Mouse (Mus musculus) neural tube, embryonic 12.5 days (tissue): ENCODE data around the gene Impad1. TPM values are rescaled to one million over a fixed set of nuclear protein-coding genes. Genes with fewer than 3 reads are reported as not detected.

Experiments used
- ATAC-seq: fragments of 200-750 bp; cut with Nextera tagmentation; 2 replicates; pipeline ENCODE4 v1.8.0; 2017; ENCODE audit warnings: low read depth, mild to moderate bottlenecking, moderate TSS enrichment, moderate library complexity; ENCODE audit not compliant: low FRiP score
- H3K27ac ChIP-seq: fragments of 300-500 bp; sonication (generic); 2 replicates; pipeline ENCODE4 v1.5.1; 2016
- H3K27me3 ChIP-seq: fragments of 300-500 bp; sonication (generic); replicated peaks from 2 replicates; pipeline ENCODE4 v1.6.1; 2016; ENCODE audit warnings: mild to moderate bottlenecking
- H3K36me3 ChIP-seq: fragments of 300-500 bp; sonication (generic); 2 replicates; pipeline ENCODE4 v1.6.1; 2016; ENCODE audit warnings: mild to moderate bottlenecking
- H3K4me1 ChIP-seq: fragments of 300-500 bp; sonication (generic); 2 replicates; pipeline ENCODE4 v1.6.1; 2016
- H3K4me2 ChIP-seq: fragments of 300-500 bp; sonication (generic); replicated peaks from 2 replicates; pipeline ENCODE4 v1.6.1; 2016; ENCODE audit warnings: mild to moderate bottlenecking
- H3K4me3 ChIP-seq: fragments of 300-500 bp; sonication (generic); 2 replicates; pipeline ENCODE4 v1.5.1; 2016
- H3K9ac ChIP-seq: fragments of 300-500 bp; sonication (generic); 2 replicates; pipeline ENCODE4 v1.6.1; 2016; ENCODE audit warnings: mild to moderate bottlenecking
- H3K9me3 ChIP-seq: fragments of 300-500 bp; sonication (generic); 2 replicates; pipeline ENCODE4 v1.6.1; 2016; ENCODE audit warnings: mild to moderate bottlenecking
- WGBS: fragments of 180-500 bp; shearing (Covaris S2); methylation state at CpG from one replicate; pipeline ENCODE4 v1.1.7; 2016; 5-methylcytosine and 5-hydroxymethylcytosine counted together
- polyA plus RNA-seq: library from polyadenylated mRNA; unstranded; fragments of >200 nt; fragmentation: Nextera tagmentation; extraction: Ambion mirVana; gene quantifications from 2 replicates; pipeline ENCODE4 v1.2.1, GENCODE M21; 2016

The Impad1 gene
- polyA plus RNA-seq, result 38.2 and 40.3 TPM in 2 replicates

DNA sequence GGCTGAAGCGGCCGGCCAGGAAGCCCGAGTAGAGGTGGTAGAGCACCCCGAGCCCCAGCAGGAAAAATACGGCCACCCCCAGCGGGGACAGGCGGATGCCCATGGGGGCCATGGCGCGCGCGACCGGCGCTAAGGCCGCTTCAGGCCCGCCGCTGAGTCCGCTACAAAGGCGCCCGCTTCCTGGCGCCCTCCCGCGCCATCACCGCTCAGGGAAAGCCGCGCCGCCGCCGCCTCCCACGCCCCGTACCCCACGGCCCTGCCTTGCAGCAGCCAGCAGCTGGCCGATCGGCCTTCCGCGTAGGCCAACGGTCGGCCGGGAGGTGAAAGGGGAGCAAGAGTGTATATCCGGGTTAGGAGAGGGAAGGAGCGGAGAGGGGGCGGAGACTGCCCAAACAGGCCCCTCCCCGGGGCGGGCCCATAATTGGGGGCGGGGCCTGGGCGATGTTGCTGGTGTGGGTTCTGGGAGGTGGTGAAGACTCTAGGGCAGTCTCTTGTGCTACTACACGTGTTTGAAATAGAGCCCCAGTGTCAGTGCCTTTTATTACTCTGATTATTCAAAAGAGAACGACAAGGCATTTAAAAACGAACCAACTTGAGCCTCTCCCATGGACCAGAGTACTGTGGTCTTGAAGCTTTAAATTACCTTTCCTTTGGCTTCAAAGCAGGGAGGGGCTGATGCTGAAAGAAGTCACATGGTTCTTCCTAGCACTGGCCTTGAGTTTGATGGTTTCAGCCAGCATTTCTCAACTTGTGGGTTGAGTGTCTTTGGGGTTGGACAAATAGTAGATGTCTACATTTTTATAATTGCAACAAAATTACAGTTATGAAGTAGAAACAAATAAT is at the start of gene Impad1:
Impad1 (minus strand) TSS at position 364 of the 843 bp plus-strand sequence.
- WGBS, result under 1% methylated on average over 48 of the region's 48 CpGs
- peak within 1 kb of the TSS; percentile 75 for H3K4me2 ChIP-seq
- no peaks in the 10 kb centered on the region for H3K36me3 ChIP-seq
- peaks cover 15% of the 10 kb centered on the region for H3K4me1 ChIP-seq
- H3K4me3 ChIP-seq, result peak within 1 kb of the TSS; percentile 93
- peak within 1 kb of the TSS; percentile 74 for H3K27ac ChIP-seq
- no peaks in the 10 kb centered on the region for H3K9me3 ChIP-seq
- H3K9ac ChIP-seq, result peak within 1 kb of the TSS; percentile 96
- ATAC-seq, result peak; percentile 97
- H3K27me3 ChIP-seq, result no peaks in the 10 kb centered on the region

DNA sequence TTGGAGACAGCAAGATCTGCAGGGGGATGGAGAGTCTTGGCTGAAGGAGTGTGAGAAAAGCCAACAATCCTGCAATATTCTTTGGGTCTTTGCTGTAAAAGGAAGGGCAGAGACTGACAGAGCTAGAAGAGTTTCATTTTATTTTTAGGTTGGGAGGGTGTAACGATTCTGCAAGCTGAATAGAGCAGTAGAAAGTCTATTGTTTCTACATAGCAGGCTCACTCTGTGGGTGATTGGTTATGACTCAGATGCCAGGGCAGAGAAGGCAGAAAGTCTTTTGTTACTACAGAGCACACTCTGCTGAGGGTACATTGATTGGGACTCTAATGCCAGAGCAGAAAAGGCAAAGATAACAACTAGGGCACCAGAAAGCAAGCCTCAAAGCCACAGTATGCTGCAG is 47.0 kb upstream of the Impad1 start:
- Histone ChIP-seq H3K4me3 (no peak overlapping the region), H3K4me2 (no peak overlapping the region), H3K36me3 (no peaks in the 10 kb centered on the region), H3K4me1 (no peaks in the 10 kb centered on the region), H3K27ac (no peak overlapping the region), H3K27me3 (no peaks in the 10 kb centered on the region), H3K9me3 (no peaks in the 10 kb centered on the region), H3K9ac (no peak overlapping the region)
- 23% methylated on average over 1 of the region's 1 CpGs for WGBS
- ATAC-seq, result no peak

DNA sequence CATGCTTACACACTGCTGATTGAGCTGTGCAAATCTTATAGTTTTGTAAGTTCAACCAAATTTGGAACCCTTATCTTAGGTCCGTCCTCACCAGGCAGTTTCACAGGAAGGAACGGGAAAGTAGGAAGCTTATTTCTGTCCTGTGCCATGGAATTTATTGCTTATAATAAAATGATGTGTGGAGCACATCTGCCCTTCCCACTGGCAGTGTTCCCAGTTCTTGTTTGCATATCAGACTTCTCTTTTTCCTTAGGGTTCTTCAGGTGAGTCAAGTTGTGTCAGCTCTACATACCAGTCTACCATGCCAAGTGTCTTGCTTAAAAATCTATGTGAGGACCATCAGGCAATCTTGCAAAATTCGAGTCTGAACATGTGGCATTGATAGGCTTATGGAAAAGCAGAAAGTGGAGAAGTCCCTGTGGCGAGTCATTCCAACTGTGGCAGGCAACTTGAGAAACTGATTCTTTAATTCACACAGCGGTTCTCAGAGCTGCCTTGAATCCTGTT is 40.7 kb upstream of the Impad1 start:
- no peaks in the 10 kb centered on the region for H3K4me1 ChIP-seq
- H3K4me2 ChIP-seq, result no peak overlapping the region
- 79% methylated on average over 5 of the region's 5 CpGs for WGBS
- ATAC-seq, result no peak
- H3K9ac ChIP-seq, result no peak overlapping the region
- no peaks in the 10 kb centered on the region for H3K27me3 ChIP-seq
- no peaks in the 10 kb centered on the region for H3K9me3 ChIP-seq
- no peak overlapping the region for H3K27ac ChIP-seq
- no peak overlapping the region for H3K4me3 ChIP-seq
- H3K36me3 ChIP-seq, result no peaks in the 10 kb centered on the region

DNA sequence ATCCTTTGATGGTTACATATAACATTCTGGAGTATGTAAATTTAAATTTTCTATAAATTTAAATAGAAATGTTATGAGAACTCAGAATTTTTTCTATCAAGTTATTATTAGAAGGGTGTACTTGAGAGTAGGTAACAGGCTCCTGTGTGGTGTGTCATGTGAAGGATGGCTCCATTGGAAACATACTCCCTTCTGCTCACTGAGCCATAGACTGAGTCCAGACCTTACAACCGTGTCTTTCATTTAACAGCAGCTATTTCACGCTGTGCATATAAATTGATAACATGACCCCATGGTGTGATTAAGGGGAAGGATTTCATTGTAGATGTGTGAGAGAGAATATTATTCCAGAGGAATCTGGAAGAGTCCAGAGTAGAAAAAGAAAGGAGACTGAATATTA is 35.0 kb upstream of the Impad1 start:
- WGBS, result 52% methylated on average over 2 of the region's 2 CpGs
- H3K9ac ChIP-seq, result no peak overlapping the region
- no peak overlapping the region for H3K27ac ChIP-seq
- H3K36me3 ChIP-seq, result no peaks in the 10 kb centered on the region
- ATAC-seq, result no peak
- H3K9me3 ChIP-seq, result no peaks in the 10 kb centered on the region
- H3K4me1 ChIP-seq, result no peaks in the 10 kb centered on the region
- H3K4me3 ChIP-seq, result no peak overlapping the region
- no peaks in the 10 kb centered on the region for H3K27me3 ChIP-seq
- H3K4me2 ChIP-seq, result no peak overlapping the region

DNA sequence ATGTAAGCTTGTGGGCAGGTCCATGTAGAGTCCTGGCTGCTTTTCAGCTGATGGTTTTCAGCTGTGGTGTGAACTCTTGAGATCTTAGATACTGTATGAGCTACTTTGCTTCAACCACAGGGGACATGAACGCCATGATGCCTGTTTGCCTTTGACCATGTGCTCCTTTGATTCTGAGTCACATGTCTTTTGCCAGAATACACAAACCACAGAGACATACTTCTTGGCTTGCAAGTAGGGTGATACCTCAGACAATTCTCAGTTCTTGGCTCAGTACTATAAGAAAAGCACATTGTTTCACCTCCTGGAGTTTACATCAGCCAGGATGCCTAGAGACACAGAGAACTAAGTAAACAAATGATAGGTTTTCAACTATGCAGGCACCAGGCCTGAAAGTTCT is 29.0 kb upstream of the Impad1 start:
- Histone ChIP-seq H3K9me3 (no peaks in the 10 kb centered on the region), H3K27ac (no peak overlapping the region), H3K4me1 (no peaks in the 10 kb centered on the region), H3K36me3 (no peaks in the 10 kb centered on the region), H3K27me3 (no peaks in the 10 kb centered on the region), H3K4me2 (no peak overlapping the region), H3K4me3 (no peak overlapping the region), H3K9ac (no peak overlapping the region)
- no peak for ATAC-seq
- WGBS, result 68% methylated on average over 1 of the region's 1 CpGs

DNA sequence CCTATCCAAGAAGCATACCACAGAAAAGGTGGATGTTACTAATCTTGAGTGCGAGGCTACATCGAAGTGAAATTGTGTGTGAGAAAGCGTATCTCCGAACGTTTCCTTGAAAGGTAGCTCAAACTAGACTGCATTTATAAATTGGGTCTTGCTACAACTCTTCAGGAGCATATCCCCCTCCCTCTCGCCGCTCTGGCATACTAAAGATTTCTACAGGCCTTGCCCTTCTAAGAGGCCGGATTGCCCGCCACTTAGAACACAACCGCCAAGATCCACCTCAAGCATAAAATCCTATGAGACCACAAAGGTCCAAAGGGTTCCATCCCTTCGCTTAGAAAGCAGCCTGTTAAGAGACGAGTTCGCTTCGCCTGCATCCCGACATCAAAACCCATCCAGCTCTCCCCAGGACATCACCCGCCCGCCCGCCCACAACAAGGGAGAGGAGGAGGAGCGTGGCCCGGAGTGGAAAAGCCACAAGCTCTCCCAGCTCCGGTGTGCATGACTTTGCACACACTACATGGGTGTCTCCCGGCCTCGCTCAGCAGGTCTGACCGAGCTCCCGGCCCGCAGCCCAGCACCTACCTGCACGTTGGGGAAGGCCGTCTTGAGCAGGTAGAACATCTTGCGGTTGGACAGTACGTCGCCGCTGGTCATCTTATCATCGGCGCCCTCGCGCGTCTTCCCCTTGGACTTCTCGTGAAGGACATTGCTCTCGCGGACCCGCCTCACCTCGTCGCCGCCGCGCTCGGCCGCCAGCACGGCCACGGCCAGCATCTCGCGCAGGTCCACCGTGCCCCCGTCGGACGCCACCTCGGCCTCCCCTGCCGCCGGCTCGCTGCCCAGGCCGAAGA is 789 bp downstream of the Impad1 start:
- no peaks in the 10 kb centered on the region for H3K27me3 ChIP-seq
- WGBS, result 2% methylated on average over 61 of the region's 61 CpGs
- peak overlapping the region; percentile 75 for H3K4me2 ChIP-seq
- H3K4me3 ChIP-seq, result peak overlapping the region; percentile 93
- peaks cover 15% of the 10 kb centered on the region for H3K4me1 ChIP-seq
- peak overlapping the region; percentile 74 for H3K27ac ChIP-seq
- no peaks in the 10 kb centered on the region for H3K9me3 ChIP-seq
- peak; percentile 76 for ATAC-seq
- peak overlapping the region; percentile 96 for H3K9ac ChIP-seq
- peaks cover 3% of the 10 kb centered on the region; the same call in 1 of the 2 replicates for H3K36me3 ChIP-seq

DNA sequence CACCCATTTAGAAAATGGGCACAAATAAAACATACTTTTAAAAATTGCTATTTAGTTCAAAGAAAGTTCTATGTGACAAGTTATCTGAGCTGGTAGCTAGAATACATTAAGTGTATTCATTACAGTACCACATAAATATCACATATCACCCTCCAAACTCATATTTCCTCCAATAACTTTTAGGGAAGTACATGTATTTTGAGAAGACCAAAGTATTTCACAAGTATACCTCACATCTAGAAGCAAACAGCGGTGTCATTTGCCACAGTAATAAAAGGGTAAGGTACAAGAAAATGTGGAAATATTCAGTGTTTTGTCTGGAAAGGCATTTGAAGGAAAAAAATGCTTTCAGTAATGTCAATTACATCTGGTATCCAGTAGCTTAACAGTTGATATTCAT is 2.0 kb downstream of the Impad1 start:
- no peak overlapping the region for H3K27ac ChIP-seq
- peak overlapping the region; percentile 75 for H3K4me2 ChIP-seq
- H3K9me3 ChIP-seq, result 0 out of 2 replicates have a peak, but pooled peaks cover 4% of the 10 kb centered on the region
- 95% methylated on average over 1 of the region's 1 CpGs for WGBS
- no peak overlapping the region for H3K4me3 ChIP-seq
- no peak overlapping the region for H3K9ac ChIP-seq
- peaks cover 15% of the 10 kb centered on the region for H3K4me1 ChIP-seq
- H3K36me3 ChIP-seq, result peaks cover 8% of the 10 kb centered on the region; the same call in 1 of the 2 replicates
- no peak for ATAC-seq
- no peaks in the 10 kb centered on the region for H3K27me3 ChIP-seq

DNA sequence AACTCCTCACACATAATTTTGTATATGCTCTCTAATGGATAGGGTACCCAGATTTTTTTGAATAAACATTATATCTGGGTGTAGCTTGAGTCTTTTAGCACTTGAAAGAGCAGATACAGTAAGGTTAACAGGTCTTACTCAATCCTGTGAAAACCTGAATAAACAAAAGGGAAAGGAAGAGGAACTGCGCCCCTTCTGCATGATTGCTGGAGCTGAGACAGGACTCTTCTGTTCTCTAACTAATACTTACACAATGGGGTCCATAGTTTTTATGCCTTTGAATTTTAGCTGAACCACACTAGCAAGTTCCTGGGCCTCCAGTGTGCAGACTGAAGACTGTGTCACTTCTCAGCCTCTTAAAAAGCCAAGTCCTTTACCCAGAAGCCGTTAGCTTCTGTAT is 8.0 kb downstream of the Impad1 start:
- Histone ChIP-seq H3K4me1 (no peaks in the 10 kb centered on the region), H3K27ac (no peak overlapping the region), H3K9ac (no peak overlapping the region), H3K27me3 (no peaks in the 10 kb centered on the region), H3K4me3 (no peak overlapping the region), H3K4me2 (no peak overlapping the region), H3K9me3 (peaks cover 22% of the 10 kb centered on the region; the same call in 1 of the 2 replicates), H3K36me3 (peaks cover 14% of the 10 kb centered on the region; the same call in 1 of the 2 replicates)
- no peak for ATAC-seq
- WGBS, result 81% methylated on average over 2 of the region's 2 CpGs

DNA sequence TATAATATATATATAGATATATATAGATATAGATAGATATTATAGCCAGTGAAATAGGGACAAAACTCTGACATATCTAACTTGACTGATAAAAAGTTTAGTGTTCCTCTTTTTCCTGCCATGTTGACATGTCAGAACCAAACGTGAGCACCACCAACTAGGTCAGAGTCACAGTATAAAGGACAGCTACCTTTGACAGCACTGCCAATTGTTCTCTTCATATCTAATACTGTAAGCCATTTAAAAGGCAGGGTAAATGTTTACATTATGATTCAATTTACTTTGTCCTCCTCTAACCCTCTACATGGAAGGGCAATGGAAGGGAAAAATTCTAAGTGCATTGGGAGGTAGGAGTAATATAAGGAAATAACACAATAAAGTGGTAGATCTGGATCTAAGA is 8.8 kb downstream of the Impad1 start:
- WGBS, result 92% methylated on average over 1 of the region's 1 CpGs
- no peak overlapping the region for H3K27ac ChIP-seq
- ATAC-seq, result no peak
- H3K4me3 ChIP-seq, result no peak overlapping the region
- H3K9me3 ChIP-seq, result peaks cover 22% of the 10 kb centered on the region; the same call in 1 of the 2 replicates
- no peaks in the 10 kb centered on the region for H3K4me1 ChIP-seq
- H3K36me3 ChIP-seq, result peaks cover 14% of the 10 kb centered on the region; the same call in 1 of the 2 replicates
- H3K27me3 ChIP-seq, result no peaks in the 10 kb centered on the region
- H3K9ac ChIP-seq, result no peak overlapping the region
- H3K4me2 ChIP-seq, result no peak overlapping the region

DNA sequence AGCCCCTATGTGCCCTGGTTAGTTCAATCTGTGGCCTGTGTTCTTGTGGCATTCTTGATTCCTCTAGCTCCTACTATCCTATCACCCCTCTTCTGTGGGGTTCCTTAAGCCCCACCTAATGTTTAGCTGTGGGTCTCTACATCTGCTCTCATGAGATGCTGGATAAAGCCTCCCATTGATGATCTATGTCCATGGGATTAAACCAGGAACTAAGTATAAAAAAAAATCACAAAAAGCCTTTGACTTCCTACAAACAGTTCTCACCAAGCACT is 9.5 kb downstream of the Impad1 start:
- no peaks in the 10 kb centered on the region for H3K27me3 ChIP-seq
- no peak overlapping the region for H3K4me2 ChIP-seq
- peaks cover 14% of the 10 kb centered on the region; the same call in 1 of the 2 replicates for H3K36me3 ChIP-seq
- H3K4me1 ChIP-seq, result no peaks in the 10 kb centered on the region
- H3K9ac ChIP-seq, result no peak overlapping the region
- peaks cover 22% of the 10 kb centered on the region; the same call in 1 of the 2 replicates for H3K9me3 ChIP-seq
- H3K4me3 ChIP-seq, result no peak overlapping the region
- H3K27ac ChIP-seq, result no peak overlapping the region
- ATAC-seq, result no peak

DNA sequence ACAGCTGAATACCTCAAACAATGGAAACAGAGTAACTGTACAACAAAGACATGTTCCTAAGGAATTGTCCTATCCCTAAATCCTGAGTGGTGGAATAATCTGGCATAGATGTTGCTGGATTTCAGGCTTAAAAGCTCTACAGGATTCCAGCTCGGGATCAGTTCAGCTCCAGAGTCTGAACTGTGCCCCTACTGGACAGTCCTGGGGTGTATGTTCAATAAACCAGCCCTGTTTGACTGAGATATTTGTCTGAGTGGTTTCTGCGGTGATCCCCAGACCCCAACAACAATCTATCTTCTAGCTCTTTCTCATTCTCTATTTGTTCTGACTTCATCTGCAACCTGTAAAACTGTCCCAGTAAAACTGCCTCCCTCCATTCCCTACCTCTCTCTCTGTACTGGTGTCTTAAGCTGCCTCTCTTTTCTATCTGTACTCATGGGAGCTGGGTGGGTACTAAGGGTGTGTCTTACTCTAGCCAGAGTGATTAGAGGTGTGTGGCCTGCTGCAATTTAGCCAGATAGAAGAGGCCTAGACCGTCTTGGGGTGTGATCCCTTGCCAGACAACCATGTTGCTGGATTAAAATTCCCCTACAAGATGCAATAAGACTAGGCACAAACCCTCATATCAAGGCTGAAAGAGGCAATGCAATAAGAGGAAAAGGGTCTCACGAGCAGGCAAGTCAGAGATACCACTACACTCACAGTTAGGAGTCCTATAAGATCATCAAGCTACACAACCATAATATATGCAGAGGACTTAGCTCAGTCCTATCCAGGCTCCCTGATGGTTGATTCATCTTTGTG is 10.1 kb downstream of the Impad1 start:
- Histone ChIP-seq H3K4me1 (no peaks in the 10 kb centered on the region), H3K27me3 (no peaks in the 10 kb centered on the region), H3K36me3 (peaks cover 14% of the 10 kb centered on the region; the same call in 1 of the 2 replicates), H3K9ac (no peak overlapping the region), H3K27ac (no peak overlapping the region), H3K4me2 (no peak overlapping the region), H3K4me3 (no peak overlapping the region), H3K9me3 (peaks cover 22% of the 10 kb centered on the region; the same call in 1 of the 2 replicates)
- WGBS, result 98% methylated on average over 4 of the region's 4 CpGs
- ATAC-seq, result no peak
